Mouse (Mus musculus): Measurements from ENCODE around the gene Gm20388. TPM values are rescaled to one million over a fixed set of nuclear protein-coding genes. Genes with fewer than 3 reads are reported as not detected.
"Not testable (repeated sequence)": the region's sequence is repeated elsewhere in the genome, so short reads cannot be mapped to it uniquely, and the experiment has no call there.

Gene Gm20388
- total RNA-seq, 2 experiments from 2014 or later, result 2.4 to 2.6 TPM

GRCm38 (mm10) chr8:123211876-123212275 is 3301.2 kb downstream of the Gm20388 start:
- no peak for DNase-seq (ENCODE audit: extremely low spot score in 1 of 2, low spot score in 2 of 2)
- TF ChIP-seq CTCF (IDR thresholded peaks at IDR 0.05), result no peak
- Histone ChIP-seq H3K4me3 (peak overlapping the region; percentile 98), H3K27ac (peak overlapping the region; percentile 94)
- intact Hi-C loops (cut with DNase I), result no loop called here

GRCm38 (mm10) chr8:123212321-123213117 is 3301.9 kb downstream of the Gm20388 start, which contains the start of the genes Chmp1a and Spata33:
TSS of gene Chmp1a (minus strand) at chr8:123212763.
TSS of gene Spata33 (plus strand) at chr8:123212832.
- peak; percentile 84 to 87 for DNase-seq (ENCODE audit: extremely low spot score in 1 of 2, low spot score in 2 of 2)
- Histone ChIP-seq H3K4me3 (peak within 1 kb of the TSS; percentile 98), H3K27ac (peak within 1 kb of the TSS; percentile 94)
- peak; percentile 76 for TF ChIP-seq CTCF (IDR thresholded peaks at IDR 0.05)
- intact Hi-C loops (cut with DNase I), result no loop called here

DNA sequence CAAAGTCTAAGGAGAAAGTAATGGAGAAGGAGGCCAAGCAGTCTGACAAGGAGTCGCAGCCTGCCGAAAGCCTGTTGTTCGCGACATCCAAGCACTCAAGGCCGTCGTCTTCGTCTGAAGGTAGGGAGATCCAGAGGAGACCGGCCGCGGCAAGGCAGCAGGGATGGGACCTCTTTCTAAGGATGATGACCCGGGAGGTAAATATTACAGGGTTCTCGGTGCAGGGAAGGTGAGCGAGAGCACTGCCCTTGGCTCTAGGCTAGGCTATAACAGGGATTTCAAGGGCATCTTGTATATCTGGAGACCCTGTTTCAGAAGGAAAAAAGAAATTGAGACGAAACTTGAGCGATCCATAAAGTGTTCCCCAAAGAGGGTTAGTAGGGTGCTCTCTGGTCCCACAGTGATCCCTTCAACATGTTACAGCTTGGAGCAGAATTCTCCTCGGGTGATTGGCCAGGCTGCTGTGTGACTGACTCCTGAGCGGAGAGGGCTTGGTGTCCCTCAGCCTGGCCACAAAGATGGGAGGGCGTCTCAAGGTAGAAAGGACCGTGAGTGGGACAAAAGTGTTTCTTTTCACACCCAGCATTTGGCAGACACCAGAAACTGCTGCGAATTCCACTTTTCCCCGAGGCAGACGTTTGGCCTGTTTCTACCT is 3302.6 kb downstream of the Gm20388 start:
- DNase-seq (ENCODE audit: extremely low spot score in 1 of 2, low spot score in 2 of 2), result no peak
- H3K4me3 ChIP-seq, result peak overlapping the region; percentile 98
- intact Hi-C loops (cut with DNase I), result no loop called here
- peak overlapping the region; percentile 94 for H3K27ac ChIP-seq
- TF ChIP-seq CTCF (IDR thresholded peaks at IDR 0.05), result no peak

DNA sequence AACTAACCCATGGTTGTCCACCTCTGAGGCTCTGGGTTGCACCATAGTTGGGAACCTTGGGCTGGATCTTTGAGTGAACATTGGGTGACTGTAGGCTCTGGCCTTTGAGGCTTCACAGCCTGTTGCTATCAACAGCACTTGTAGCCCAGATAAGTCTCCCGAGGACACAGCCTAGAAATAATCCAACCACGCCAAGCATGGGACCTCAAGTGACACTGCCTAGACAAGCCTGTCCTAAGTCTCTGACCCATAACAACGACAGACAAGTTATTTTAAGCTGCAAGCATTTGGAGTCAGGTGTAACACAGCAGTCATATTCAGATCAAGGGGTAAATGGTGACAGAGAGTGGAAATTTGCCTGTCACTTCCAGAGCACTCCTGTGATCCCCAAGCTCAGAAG is 3304.8 kb downstream of the Gm20388 start:
- DNase-seq (ENCODE audit: extremely low spot score in 1 of 2, low spot score in 2 of 2), result no peak
- intact Hi-C loops (cut with DNase I), result no loop called here
- H3K27ac ChIP-seq, result no peak overlapping the region
- no peak for TF ChIP-seq CTCF (IDR thresholded peaks at IDR 0.05)
- H3K4me3 ChIP-seq, result no peak overlapping the region

DNA sequence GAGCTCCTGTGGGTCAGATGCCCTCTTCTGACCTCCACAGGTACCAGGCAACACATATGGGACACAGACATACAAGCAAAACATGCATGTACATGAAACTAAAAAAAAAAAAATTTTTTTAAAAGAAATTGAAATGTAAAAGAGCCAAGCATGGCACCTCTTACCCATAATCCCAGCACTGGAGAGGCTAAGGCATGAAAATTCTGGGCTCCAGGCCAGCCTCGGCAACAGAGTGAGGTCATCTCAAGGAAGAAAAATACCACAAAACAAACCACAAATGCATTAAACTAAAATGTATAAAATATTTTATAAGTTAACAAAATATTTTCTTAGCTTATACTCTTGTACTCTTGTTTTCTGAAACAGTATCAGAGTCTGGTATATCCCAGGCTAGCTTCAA is 3310.3 kb downstream of the Gm20388 start:
- DNase-seq (ENCODE audit: extremely low spot score in 1 of 2, low spot score in 2 of 2), result no peak
- no peak overlapping the region for H3K4me3 ChIP-seq
- no peak for TF ChIP-seq CTCF (IDR thresholded peaks at IDR 0.05)
- intact Hi-C loops (cut with DNase I), result no loop called here
- H3K27ac ChIP-seq, result no peak overlapping the region

- Histone ChIP-seq H3K27ac (peak within 1 kb of the TSS; percentile 91), H3K4me3 (peak within 1 kb of the TSS; percentile 76)
- intact Hi-C loops (cut with DNase I), result no loop called here
- no peak for TF ChIP-seq CTCF (IDR thresholded peaks at IDR 0.05)
- peak; percentile 93 to 96 for DNase-seq (ENCODE audit: extremely low spot score in 1 of 2, low spot score in 2 of 2)
These were observed 3313.9 kb downstream of the Gm20388 start, which contains the start of gene Cdk10 for GRCm38 (mm10) chr8:123224278-123225266. TSS of gene Cdk10 (plus strand) at chr8:123224842.

DNA sequence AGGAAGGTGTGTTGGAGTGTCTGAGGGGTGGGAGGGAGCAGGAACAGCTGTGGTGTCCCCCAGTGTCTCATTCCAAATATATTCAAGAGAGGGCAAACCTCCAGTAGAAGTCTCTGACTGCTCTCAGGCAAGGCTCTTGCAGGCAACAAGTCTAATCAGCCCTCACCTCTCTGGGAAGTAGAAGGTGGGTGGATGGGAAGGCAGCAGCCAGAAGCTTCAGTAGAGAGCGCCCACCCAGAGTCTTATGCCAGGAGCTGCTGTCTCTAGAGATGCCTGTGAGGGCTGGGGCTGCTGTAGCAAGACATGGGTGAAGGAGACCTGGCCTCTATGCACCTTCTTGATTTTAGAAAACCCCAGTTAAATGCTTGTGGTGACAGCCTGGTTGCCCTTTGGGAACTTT is 3317.8 kb downstream of the Gm20388 start:
- peak in 1 of 2 experiments; percentile 28 for DNase-seq (ENCODE audit: extremely low spot score in 1 of 2, low spot score in 2 of 2)
- intact Hi-C loops (cut with DNase I), result no loop called here
- no peak for TF ChIP-seq CTCF (IDR thresholded peaks at IDR 0.05)
- Histone ChIP-seq H3K27ac (peak overlapping the region; percentile 37; the same call in 1 of the 2 replicates), H3K4me3 (no peak overlapping the region)

DNA sequence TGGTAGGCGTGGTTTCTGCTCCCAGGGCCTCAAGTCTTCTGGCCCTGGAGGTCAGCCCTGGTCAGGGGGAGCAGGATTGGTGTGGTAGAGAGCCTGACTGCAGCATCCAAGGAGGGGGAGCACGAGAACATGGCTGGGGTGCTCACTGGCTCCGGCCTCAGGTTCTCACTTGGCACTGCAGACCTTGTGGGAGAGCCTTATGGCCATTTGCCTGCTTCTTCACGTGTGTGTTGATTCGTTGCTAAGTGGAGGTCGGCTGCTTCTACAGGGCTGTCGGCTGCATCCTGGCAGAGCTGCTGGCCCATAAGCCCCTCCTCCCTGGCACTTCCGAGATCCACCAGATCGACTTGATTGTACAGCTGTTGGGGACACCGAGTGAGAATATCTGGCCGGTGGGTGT is 3319.7 kb downstream of the Gm20388 start:
- H3K4me3 ChIP-seq; intact Hi-C loops (cut with DNase I); H3K27ac ChIP-seq; DNase-seq (ENCODE audit: extremely low spot score in 1 of 2, low spot score in 2 of 2): not testable (repeated sequence)

DNA sequence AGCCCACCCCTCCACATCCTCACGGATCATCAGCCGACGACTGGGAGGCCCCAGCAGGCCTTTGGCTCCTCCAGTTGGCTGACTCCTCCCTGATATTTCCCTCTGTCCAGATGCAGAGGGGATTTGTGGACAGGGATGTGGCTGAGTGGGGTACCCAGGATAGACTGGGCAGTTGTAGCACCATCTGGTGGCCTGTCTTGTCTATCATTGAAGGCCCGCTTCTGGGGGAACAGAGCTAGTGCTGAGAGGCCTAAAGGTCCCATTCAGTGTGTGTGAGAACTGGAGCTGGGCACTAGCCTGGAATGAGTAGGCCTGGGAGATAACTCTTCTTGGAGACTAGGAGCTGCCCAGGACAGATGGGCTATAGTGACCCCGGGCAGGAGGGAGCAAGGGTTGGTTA is 3321.1 kb downstream of the Gm20388 start:
- no peak for DNase-seq (ENCODE audit: extremely low spot score in 1 of 2, low spot score in 2 of 2)
- TF ChIP-seq CTCF (IDR thresholded peaks at IDR 0.05), result peak; percentile 33; the same call in 1 of the 2 replicates
- H3K4me3 ChIP-seq, result no peak overlapping the region
- intact Hi-C loops (cut with DNase I), result no loop called here
- peak overlapping the region; percentile 93; the same call in 1 of the 2 replicates for H3K27ac ChIP-seq

GRCm38 (mm10) chr8:123232553-123232952 is 3321.9 kb downstream of the Gm20388 start:
- Histone ChIP-seq H3K27ac (peak overlapping the region; percentile 93), H3K4me3 (no peak overlapping the region)
- no peak for TF ChIP-seq CTCF (IDR thresholded peaks at IDR 0.05)
- DNase-seq (ENCODE audit: extremely low spot score in 1 of 2, low spot score in 2 of 2), result peak in 1 of 2 experiments; percentile 34
- intact Hi-C loops (cut with DNase I), result no loop called here

- Histone ChIP-seq H3K4me3 (peak overlapping the region; percentile 74), H3K27ac (peak overlapping the region; percentile 93)
- peak in 1 of 2 experiments; percentile 28 for DNase-seq (ENCODE audit: extremely low spot score in 1 of 2, low spot score in 2 of 2)
- intact Hi-C loops (cut with DNase I), result no loop called here
- TF ChIP-seq CTCF (IDR thresholded peaks at IDR 0.05), result no peak
These were observed 3322.7 kb downstream of the Gm20388 start for GRCm38 (mm10) chr8:123233300-123233699.
